Mouse (Mus musculus): Measurements from ENCODE around the gene Pola2. TPM values are rescaled to one million over a fixed set of nuclear protein-coding genes. Genes with fewer than 3 reads are reported as not detected.

The Pola2 gene
- polyA plus RNA-seq, 1 experiment from 2014 or later: 53.8 TPM

- Histone ChIP-seq H3K4me1 (replicated peaks) (peaks cover 87% of the 10 kb centered on the region), H3K4me2 (no peak overlapping the region), H3K36me3 (replicated peaks) (peaks cover 10% of the 10 kb centered on the region), H3K9ac (no peak overlapping the region), H3K27me3 (no peaks in the 10 kb centered on the region), H3K27ac (replicated peaks) (peak overlapping the region; percentile 92), H3K4me3 (replicated peaks) (no peak overlapping the region), H3K9me3 (replicated peaks) (no peaks in the 10 kb centered on the region)
- no peak for ATAC-seq (ENCODE audit: insufficient read depth)
- 75% methylated on average over 2 of the region's 2 CpGs for WGBS (ENCODE audit: insufficient replicate concordance)
Observed at GRCm38 (mm10) chr19:5965910-5966309, 1.9 kb upstream of the Pola2 start.

GRCm38 (mm10) chr19:5965280-5965679, 1.3 kb upstream of the Pola2 start:
- Histone ChIP-seq H3K4me3 (replicated peaks) (peak overlapping the region; percentile 72), H3K4me1 (replicated peaks) (peaks cover 86% of the 10 kb centered on the region), H3K9ac (0 out of 2 replicates have a peak overlapping the region, but pooled peaks have one; percentile 75), H3K4me2 (peak overlapping the region; percentile 83), H3K36me3 (replicated peaks) (peaks cover 16% of the 10 kb centered on the region), H3K9me3 (replicated peaks) (no peaks in the 10 kb centered on the region), H3K27ac (replicated peaks) (peak overlapping the region; percentile 92), H3K27me3 (no peaks in the 10 kb centered on the region)
- no peak for ATAC-seq (ENCODE audit: insufficient read depth)
- WGBS (ENCODE audit: insufficient replicate concordance): 6% methylated on average over 4 of the region's 4 CpGs

GRCm38 (mm10) chr19:5964804-5965203, 802 bp upstream of the Pola2 start:
- Histone ChIP-seq H3K9me3 (replicated peaks) (no peaks in the 10 kb centered on the region), H3K9ac (peak overlapping the region; percentile 75), H3K27me3 (no peaks in the 10 kb centered on the region), H3K4me3 (replicated peaks) (peak overlapping the region; percentile 72), H3K27ac (replicated peaks) (peak overlapping the region; percentile 92), H3K4me2 (peak overlapping the region; percentile 83), H3K36me3 (replicated peaks) (peaks cover 20% of the 10 kb centered on the region), H3K4me1 (replicated peaks) (peaks cover 81% of the 10 kb centered on the region)
- ATAC-seq (ENCODE audit: insufficient read depth): no peak
- 78% methylated on average over 2 of the region's 2 CpGs for WGBS (ENCODE audit: insufficient replicate concordance)

GRCm38 (mm10) chr19:5962651-5963050, 1.4 kb downstream of the Pola2 start:
- Histone ChIP-seq H3K4me2 (peak overlapping the region; percentile 83), H3K4me3 (replicated peaks) (peak overlapping the region; percentile 72), H3K36me3 (replicated peaks) (peaks cover 41% of the 10 kb centered on the region), H3K4me1 (replicated peaks) (peaks cover 68% of the 10 kb centered on the region), H3K9me3 (replicated peaks) (no peaks in the 10 kb centered on the region), H3K27ac (replicated peaks) (peak overlapping the region; percentile 92), H3K9ac (peak overlapping the region; percentile 75), H3K27me3 (no peaks in the 10 kb centered on the region)
- WGBS (ENCODE audit: insufficient replicate concordance): 28% methylated on average over 1 of the region's 1 CpGs
- no peak for ATAC-seq (ENCODE audit: insufficient read depth)

GRCm38 (mm10) chr19:5957371-5957770, 6.6 kb downstream of the Pola2 start:
- Histone ChIP-seq H3K27me3 (no peaks in the 10 kb centered on the region), H3K4me3 (replicated peaks) (no peak overlapping the region), H3K9me3 (replicated peaks) (no peaks in the 10 kb centered on the region), H3K4me1 (replicated peaks) (peaks cover 39% of the 10 kb centered on the region), H3K36me3 (replicated peaks) (peaks cover 92% of the 10 kb centered on the region), H3K9ac (no peak overlapping the region), H3K27ac (replicated peaks) (no peak overlapping the region), H3K4me2 (no peak overlapping the region)
- WGBS (ENCODE audit: insufficient replicate concordance): 83% methylated on average over 5 of the region's 5 CpGs
- ATAC-seq (ENCODE audit: insufficient read depth): 0 out of 2 replicates have a peak, but pooled peaks have one; percentile 20

- peak; percentile 48 for ATAC-seq (ENCODE audit: insufficient read depth)
- Histone ChIP-seq H3K4me2 (no peak overlapping the region), H3K4me1 (replicated peaks) (peaks cover 34% of the 10 kb centered on the region), H3K9me3 (replicated peaks) (no peaks in the 10 kb centered on the region), H3K27me3 (no peaks in the 10 kb centered on the region), H3K27ac (replicated peaks) (no peak overlapping the region), H3K4me3 (replicated peaks) (no peak overlapping the region), H3K36me3 (replicated peaks) (peaks cover 97% of the 10 kb centered on the region), H3K9ac (no peak overlapping the region)
- 22% methylated on average over 3 of the region's 3 CpGs for WGBS (ENCODE audit: insufficient replicate concordance)
Observed at GRCm38 (mm10) chr19:5956685-5957084, 7.3 kb downstream of the Pola2 start.

- Histone ChIP-seq H3K4me2 (peak overlapping the region; percentile 34), H3K27ac (replicated peaks) (0 out of 2 replicates have a peak overlapping the region, but pooled peaks have one; percentile 10), H3K27me3 (no peaks in the 10 kb centered on the region), H3K4me3 (replicated peaks) (peak overlapping the region; percentile 5; the same call in 1 of the 2 replicates), H3K4me1 (replicated peaks) (peaks cover 27% of the 10 kb centered on the region), H3K36me3 (replicated peaks) (peaks cover 97% of the 10 kb centered on the region), H3K9ac (no peak overlapping the region), H3K9me3 (replicated peaks) (no peaks in the 10 kb centered on the region)
- WGBS (ENCODE audit: insufficient replicate concordance): 76% methylated on average over 28 of the region's 28 CpGs
- ATAC-seq (ENCODE audit: insufficient read depth): no peak
Observed at GRCm38 (mm10) chr19:5955704-5956670, 8.0 kb downstream of the Pola2 start.

- 91% methylated on average over 10 of the region's 10 CpGs for WGBS (ENCODE audit: insufficient replicate concordance)
- peaks cover 97% of the 10 kb centered on the region for H3K36me3 ChIP-seq (replicated peaks)
- H3K27me3 ChIP-seq: no peaks in the 10 kb centered on the region
- no peak overlapping the region; the same call in 1 of the 2 replicates for H3K27ac ChIP-seq (replicated peaks)
- ATAC-seq (ENCODE audit: insufficient read depth): no peak
- H3K4me3 ChIP-seq (replicated peaks): no peak overlapping the region
- peaks cover 22% of the 10 kb centered on the region for H3K4me1 ChIP-seq (replicated peaks)
- H3K9ac ChIP-seq: no peak overlapping the region
- H3K9me3 ChIP-seq (replicated peaks): no peaks in the 10 kb centered on the region
- no peak overlapping the region for H3K4me2 ChIP-seq
Observed at GRCm38 (mm10) chr19:5954936-5955335, 9.1 kb downstream of the Pola2 start.

- Histone ChIP-seq H3K4me2 (no peak overlapping the region), H3K27ac (replicated peaks) (no peak overlapping the region; the same call in 1 of the 2 replicates), H3K36me3 (replicated peaks) (peaks cover 97% of the 10 kb centered on the region), H3K27me3 (no peaks in the 10 kb centered on the region), H3K4me3 (replicated peaks) (no peak overlapping the region), H3K9me3 (replicated peaks) (no peaks in the 10 kb centered on the region), H3K4me1 (replicated peaks) (peaks cover 22% of the 10 kb centered on the region), H3K9ac (no peak overlapping the region)
- WGBS (ENCODE audit: insufficient replicate concordance): 87% methylated on average over 22 of the region's 22 CpGs
- ATAC-seq (ENCODE audit: insufficient read depth): no peak
Observed at GRCm38 (mm10) chr19:5954031-5954710, 9.8 kb downstream of the Pola2 start.

GRCm38 (mm10) chr19:5953201-5953770, 10.7 kb downstream of the Pola2 start:
- Histone ChIP-seq H3K27ac (replicated peaks) (no peak overlapping the region), H3K4me1 (replicated peaks) (peaks cover 22% of the 10 kb centered on the region), H3K9me3 (replicated peaks) (no peaks in the 10 kb centered on the region), H3K27me3 (no peaks in the 10 kb centered on the region), H3K4me3 (replicated peaks) (no peak overlapping the region), H3K4me2 (no peak overlapping the region), H3K9ac (no peak overlapping the region), H3K36me3 (replicated peaks) (peaks cover 97% of the 10 kb centered on the region)
- no peak for ATAC-seq (ENCODE audit: insufficient read depth)
- 89% methylated on average over 19 of the region's 19 CpGs for WGBS (ENCODE audit: insufficient replicate concordance)
